Mouse (Mus musculus): Measurements from ENCODE around the gene Coro7.

Coro7 gene

DNA sequence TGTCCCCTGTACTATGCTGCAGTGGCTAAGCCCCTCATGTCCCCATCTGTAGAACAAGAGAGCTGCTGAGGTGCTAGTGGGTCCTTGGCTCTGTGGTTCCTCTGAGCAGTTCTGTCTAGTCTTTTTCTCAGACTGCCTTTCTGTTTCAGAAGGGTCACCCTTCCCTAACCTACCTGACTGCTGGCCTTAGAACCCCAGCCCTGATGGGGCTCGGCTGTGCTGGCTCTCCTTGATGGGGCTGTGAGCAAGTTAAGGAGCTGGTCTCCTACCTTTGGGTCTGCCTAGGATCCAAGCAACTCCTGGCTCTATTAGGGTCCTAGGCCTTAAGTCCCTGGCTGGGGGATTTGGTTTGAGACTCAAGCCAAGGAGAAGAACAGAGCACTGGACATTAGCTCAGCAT lies 64.3 kb downstream of the Coro7 start:
- DNase-seq (ENCODE audit: low spot score in 2 of 2): no peak

DNA sequence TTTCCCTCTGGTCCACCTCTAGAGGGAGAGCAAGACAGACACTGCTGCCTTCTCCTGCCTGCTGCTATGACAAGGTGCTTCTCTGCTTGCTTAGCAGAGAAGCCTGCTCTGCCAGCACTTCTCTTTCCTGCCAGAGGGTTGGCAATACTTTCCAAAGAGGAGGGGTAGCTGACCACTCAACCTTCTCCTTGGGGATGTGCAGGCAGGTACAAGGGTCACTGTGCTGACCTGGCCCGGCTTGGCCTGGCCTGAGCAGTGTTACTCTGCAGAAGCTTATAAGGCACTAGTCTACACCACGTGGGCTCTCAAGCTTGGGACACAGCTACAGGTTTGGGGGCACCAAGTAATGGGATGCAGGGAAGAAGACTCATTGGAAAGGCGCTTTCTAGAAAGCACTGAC lies 64.9 kb downstream of the Coro7 start:
- DNase-seq (ENCODE audit: low spot score in 2 of 2): no peak

DNA sequence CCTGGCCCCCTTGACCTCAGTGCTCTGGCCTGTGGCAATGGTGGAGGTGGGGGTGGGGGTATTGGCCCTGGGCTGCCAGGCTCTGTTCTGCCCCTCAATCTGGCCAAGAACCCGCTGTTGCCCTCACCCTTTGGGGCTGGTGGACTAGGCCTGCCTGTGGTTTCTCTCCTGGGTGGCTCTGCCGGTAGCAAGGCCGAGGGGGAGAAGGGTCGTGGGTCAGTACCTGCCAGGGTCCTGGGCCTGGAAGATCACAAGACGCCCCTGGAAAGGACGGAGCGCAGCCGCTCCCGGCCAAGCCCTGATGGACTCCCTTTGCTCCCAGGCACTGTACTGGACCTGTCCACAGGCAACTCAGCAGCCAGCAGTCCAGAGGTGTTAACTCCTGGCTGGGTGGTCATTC lies 65.8 kb downstream of the Coro7 start:
- no peak for DNase-seq (ENCODE audit: low spot score in 2 of 2)

DNA sequence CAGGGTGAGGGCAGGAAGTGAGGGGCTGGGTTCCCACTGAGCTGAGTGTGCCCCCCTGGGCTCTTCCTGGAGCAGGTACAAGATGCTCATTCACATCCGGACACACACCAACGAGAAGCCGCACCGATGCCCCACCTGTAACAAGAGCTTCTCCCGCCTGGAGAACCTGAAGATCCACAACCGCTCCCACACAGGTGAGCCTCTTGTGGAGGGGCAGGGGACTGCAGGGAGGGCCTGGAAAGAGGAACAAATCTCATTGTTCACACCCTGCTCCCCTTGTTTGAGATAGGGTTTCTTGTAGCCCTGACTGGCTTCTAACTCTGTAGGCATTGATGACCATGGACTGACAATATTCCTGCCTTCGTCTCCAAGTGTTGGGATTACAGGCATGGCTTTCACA lies 67.9 kb downstream of the Coro7 start:
- DNase-seq (ENCODE audit: low spot score in 2 of 2): no peak

DNA sequence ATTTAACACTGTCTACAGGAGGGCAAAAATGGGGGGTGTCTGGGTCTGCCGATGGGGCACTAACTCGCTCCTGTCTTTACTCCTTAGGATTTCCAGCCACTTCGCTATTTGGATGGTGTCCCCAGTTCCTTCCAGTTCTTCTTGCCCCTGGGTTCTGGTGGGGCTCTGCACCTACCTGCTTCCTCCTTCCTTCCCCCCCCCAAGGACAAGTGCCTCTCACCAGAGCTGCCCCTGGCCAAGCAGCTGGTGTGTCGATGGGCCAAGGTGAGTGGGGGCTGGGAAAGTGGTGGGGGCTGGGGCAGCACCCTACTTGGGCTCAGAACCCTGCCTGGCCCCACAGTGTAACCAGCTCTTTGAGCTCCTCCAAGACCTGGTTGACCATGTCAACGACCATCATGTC lies 68.4 kb downstream of the Coro7 start:
- DNase-seq (ENCODE audit: low spot score in 2 of 2): no peak

DNA sequence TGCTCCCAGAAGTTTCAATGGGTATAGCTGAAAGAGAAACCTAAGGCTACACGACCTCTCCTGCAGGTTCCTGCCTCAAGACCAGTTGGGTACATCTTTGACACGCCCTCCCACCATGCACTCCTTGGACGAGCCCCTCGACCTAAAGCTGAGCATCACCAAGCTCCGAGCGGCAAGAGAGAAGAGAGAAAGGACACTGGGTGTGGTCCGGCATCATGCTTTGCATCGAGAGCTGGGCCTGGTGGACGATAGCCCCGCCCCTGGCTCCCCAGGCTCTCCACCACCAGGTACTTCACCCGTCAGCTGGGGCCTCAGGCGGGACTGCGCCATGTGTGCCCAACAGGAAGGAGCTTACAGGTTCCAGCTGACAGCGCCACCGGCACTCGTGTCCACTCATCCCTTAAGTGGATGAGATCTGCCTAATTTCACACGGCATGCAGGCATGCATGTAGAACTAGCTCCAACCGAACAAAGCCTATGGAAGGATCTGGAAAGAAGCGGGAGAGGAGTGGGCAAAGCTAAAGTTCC lies 71.0 kb downstream of the Coro7 start:
- no peak for DNase-seq (ENCODE audit: low spot score in 2 of 2)

DNA sequence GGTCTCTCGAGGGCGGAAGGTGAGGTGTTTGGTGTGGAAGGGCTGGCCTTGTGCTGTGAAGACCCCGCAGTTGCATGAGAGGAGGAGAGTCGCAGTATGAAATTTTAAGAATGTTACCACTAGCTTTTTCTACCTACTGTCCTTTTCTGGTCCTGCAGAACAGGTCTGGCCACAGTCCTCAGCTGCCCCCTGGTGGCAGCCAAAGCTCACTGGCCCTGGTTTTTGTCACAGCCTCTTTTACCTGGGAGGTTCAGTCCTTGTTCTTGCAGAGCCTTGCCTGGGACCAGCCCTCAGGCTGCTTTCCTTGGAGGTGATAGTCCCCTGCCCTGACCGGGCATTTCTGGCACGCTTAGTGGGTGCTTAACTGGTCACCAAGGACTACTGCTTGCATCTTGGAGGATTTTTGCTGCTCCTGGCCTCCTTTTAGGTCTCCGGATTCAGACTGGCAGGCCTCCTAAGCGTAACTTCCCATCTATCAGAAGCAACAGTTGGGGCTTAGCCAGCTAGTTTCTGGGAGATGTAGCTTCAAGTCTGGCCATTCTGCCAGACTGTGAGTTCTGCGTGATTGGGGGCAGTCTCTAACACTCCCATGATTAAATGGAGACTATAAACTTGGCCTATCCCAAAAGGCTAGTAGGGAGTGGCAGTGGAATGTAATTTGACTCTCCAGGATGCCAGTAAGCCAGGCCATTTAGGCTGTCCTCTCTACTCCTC lies 71.6 kb downstream of the Coro7 start:
- DNase-seq (ENCODE audit: low spot score in 2 of 2): peak; percentile 67 to 80

DNA sequence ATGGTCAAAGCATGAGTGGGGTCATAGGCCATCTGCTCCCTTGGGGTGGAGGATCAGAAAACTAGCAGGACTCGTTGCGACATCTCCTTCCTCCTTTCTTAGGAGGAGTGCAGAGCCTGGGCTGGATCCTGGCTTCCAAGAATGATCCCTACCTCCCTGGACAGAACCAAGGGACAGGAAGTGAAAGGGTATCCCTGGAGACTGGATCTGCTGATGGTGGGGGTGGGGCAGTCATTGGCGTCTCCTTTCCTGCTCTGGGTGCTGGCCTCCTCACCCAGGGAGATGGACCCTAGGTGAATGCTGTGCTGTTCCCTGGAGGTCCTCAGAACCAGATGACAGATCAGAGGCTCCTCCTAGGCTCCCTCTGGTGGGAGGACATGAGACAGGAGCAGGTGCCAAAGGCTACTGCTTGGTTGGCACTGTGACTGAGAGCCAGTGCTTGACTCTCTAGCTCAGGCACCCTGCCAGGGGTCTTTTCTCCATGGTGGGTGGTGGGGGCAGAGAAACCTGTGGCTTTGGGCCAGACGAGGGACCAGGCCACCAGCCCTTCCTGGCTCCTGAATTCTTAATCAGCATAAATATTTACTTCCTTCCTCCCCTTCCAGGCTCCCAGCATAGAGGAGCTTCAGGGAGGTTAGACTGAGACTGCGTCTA lies 73.0 kb downstream of the Coro7 start:
- no peak for DNase-seq (ENCODE audit: low spot score in 2 of 2)

DNA sequence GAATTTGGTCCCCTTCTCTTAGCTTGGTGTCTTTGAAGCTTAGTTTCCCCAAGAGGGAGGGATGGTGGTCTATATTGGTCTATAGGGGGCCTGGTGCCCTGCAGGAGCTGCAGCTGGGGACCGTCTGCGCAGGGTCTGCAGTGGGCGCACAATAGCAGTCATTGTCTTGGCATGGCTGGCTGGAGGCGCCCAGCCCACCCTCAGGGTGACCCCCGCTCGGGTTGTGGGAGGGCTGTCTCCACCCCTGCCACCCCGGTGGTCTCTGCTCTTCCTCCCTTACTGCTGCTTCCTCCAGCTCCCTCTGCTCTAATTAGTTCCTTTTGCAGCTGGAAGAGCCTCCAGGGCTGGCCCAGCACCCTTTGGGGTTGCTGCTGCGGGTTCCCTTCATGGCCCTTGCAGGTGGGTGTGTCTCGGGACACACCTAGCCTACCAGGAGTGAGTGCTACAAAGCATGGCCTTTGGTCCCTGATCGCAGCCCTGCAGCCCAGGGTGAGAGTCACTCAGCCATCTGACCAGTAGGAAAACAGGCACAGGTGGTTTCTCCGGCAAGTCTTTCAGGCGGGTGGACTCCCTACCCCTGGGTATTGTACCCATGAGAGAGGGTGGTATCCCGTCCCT lies 74.0 kb downstream of the Coro7 start:
- DNase-seq (ENCODE audit: low spot score in 2 of 2): no peak

DNA sequence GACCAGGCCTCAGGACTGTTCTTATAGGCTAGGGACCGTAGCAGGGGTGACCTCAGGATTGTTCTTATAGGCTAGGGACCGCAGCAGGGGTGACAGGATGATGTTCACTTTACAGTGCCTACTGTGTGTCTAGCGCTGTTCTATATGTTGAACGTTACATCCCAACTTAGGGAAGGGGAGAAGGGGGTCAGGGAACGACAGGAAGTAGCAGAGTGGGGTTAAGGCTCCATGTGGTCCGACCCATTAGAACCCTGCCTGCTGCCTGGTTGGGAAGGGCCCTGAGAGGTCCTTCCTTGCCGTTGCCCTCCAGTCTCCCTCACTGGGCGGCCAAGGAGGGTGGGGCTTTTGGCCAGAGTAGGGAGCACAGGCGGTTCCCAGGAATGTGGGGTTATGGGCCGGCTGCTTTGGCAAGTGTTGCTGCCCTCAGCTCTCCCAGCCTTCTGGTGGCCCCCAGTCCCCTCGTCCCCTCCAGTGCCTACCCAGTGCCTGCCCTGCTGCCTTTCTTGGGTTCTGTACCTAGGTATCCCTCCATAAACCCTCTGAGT lies 75.2 kb downstream of the Coro7 start:
- DNase-seq (ENCODE audit: low spot score in 2 of 2): no peak

DNA sequence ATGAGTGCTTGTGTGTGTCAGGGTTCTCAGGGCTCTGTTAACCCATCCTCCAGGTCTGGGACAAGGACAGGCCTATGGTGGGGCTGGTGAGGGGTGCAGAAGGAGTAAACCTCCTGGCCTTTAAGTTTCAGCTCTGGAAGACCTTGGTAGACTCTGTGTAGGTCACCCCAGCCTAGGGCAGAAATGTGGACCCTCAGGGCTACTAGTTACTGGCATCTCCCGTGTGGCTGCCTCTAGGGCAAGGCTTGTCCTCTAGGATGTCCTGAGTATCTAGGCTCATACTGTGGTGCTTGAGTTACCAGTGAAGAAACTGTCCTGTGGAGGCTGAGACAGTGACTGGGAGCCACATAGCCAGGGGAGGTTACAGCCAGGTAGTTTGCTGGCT lies 76.1 kb downstream of the Coro7 start:
- no peak for DNase-seq (ENCODE audit: low spot score in 2 of 2)

DNA sequence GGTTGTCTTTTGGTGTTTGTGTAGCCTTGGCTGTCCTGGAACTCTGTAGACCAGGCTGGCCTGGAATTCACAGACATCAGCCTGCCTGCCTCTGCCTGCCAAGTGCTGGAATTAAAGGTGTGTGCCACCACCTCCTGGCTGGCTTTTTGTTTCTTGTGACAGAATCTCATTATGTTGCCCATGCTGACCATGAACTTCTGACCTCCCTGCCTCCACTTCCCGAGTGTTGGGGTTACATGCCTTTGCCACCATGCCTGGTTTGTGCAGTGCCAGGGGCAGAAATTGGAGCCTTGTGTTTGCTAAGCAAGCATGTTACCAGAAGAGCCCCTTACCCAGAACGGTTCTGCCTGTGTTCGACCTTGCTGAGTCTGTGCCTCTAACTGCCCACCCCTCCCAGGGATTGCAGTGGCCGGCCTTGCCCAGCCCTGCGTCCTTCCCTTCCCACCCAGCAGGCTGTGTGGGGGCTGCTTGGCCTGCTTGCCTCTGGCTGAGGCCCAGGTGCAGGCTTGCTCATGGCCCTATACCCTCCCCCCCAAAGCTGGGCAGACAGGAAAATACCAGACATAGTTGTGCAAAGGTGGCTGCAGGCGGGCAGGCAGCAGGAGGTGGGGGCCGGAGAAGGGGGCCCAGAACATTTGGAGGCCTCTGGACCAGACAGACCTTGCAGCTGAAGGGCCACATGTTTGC lies 76.7 kb downstream of the Coro7 start:
- DNase-seq (ENCODE audit: low spot score in 2 of 2): no peak

DNA sequence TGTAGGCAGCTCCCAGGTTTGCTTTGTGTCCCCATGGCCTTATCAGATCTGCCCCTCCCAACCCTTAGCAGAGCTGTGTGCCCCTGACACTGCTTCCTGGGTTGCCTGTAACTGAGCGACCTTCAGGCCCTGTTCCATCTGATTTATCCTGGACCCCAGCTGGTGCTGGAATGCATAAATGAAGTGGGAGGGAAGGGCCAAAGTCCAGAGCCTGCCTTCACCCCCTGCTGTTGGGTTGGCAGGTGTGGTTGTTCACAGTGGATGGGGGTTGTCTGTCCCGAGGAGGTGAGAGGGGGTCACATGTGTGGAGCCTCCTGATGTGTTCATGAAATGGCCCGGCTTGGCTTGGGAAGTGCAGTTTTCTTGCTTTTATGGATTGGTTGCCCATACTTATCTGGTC lies 77.4 kb downstream of the Coro7 start:
- no peak for DNase-seq (ENCODE audit: low spot score in 2 of 2)

DNA sequence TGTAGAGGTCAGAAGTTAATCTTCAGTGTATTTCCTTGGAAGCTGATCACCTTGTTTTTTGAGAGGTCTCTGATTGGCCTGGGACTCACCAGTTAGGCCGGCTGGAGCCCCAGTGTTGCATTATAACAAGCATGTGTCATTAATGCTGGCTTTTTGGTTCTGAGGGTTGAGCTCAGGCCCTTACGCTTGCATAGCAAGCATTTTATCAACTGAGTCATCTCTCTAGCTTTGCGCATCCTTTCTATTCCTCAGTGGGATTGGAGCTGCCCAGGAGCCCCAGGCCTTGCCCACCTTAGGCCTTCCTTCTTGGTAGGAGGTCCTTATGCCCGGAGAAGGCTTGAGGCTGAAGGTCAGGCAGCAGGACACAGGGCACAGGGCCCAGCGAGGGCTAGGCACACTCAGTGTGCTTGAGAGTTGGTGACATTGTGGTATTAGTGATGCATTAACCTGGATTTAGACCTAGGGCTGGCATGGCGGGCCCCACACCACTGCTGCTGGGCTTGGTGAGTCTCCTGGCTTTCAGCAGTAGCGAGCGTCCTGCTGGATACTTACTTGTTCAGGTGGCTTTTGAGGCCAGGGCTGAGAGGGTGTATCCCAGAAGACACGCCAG lies 78.8 kb downstream of the Coro7 start:
- DNase-seq (ENCODE audit: low spot score in 2 of 2): no peak

DNA sequence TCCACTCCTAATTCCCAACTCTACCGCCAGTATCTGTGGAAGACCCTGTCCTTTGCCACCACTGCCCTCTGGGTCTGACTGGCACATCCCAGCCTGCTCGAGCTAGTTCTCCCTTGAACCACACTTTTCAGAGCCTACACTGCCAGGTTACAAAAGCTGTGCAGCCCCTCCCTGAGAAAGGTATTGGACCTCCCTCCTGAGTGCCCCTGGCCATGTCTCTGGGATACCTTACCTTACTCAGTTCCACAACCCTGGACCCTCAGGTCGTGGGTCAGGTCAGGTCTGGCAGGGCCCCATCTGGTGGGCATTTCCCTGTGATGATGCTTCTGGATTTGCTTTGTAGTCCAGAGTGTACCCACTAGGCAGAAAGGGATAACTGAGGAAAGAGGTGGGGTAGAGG lies 80.0 kb downstream of the Coro7 start:
- no peak for DNase-seq (ENCODE audit: low spot score in 2 of 2)

DNA sequence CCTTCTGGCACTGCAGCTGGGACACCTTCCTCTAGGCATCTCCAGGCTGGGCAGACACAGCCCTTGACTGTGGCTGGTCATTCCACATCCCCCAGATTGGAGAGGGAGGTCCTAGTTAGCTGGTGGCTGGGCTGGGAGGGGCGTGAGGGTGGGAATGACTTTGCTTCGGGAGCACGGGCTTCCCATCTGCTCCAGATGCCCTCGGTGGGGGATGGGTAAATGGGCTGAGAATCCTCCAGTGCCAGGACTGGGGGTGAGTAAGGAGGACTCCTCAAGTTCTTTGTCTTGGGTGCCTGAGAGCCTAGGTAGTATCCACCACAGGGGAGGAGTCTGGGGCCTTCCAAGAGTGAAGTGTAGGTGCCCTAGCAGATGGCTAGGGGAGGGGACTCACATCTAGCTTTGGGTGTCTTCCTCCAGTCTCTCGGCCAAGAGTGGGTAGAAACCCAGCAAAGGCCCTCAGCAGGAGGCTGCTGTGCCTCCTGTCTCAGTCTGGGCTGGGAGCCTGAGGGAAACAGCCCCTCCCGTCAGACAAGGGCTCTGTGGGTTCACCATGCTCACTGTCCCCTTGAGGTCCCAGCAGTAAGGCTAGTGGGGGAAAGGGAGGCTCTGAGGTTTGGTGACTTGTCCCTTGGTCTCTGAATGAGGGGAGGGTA lies 80.6 kb downstream of the Coro7 start:
- DNase-seq (ENCODE audit: low spot score in 2 of 2): no peak

DNA sequence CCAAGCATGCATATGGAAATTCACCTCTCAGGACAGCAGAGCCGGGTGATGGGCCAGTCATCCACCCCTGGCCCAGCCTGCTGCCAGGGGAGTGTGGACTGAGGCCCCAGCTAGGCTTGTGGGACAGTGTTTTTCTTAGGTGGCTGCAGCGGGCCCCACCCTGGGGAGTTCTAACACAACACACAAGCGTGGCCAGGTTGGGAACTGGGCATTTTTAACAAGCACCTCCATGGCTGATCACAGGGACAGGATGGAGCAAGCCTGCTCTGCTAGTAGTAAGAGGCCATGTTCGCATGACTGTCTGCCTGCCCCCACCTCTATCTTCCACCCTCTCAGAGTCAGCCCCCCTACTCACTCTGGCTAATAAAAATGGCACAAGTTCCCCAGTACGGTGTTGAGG lies 81.5 kb downstream of the Coro7 start:
- DNase-seq (ENCODE audit: low spot score in 2 of 2): no peak

DNA sequence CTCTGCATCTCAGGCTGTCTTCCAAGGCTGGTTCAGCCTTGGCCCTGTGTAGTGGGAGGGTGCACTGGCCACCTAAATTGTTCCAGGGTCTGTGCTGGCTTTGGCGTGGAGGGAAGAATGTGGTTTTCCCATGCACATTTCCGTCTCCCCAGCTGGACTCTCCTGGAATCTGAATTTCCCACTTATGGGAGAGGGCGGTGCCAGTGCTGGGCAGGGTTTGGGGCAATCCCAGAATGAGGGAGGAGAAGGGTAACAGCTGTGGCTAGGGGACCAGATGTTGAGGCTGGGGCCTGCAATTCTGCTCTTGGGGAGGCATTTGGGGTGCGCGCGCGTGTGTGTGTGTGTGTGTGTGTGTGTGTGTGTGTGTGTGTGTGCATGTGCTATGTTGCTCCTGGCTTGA lies 82.3 kb downstream of the Coro7 start:
- no peak for DNase-seq (ENCODE audit: low spot score in 2 of 2)

DNA sequence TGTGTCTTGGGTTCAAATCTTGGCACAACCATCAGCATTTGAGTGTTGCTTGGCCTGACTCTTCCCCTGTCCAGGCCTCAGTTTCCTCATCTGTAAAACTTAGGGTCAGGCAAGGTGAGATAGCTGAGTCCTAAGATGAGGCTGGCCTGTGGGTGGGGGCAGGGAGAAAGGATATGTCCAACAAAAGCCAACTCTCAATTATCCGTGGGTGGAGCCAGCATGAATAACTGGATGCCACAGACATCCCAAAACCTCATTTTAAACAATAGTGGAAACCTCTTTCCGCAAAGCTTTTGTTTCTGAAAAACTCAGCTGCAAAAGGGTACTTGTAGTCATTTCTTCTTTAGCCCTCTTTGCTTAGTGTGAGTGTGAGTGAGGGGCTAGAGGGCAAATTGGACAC lies 82.7 kb downstream of the Coro7 start:
- no peak for DNase-seq (ENCODE audit: low spot score in 2 of 2)

DNA sequence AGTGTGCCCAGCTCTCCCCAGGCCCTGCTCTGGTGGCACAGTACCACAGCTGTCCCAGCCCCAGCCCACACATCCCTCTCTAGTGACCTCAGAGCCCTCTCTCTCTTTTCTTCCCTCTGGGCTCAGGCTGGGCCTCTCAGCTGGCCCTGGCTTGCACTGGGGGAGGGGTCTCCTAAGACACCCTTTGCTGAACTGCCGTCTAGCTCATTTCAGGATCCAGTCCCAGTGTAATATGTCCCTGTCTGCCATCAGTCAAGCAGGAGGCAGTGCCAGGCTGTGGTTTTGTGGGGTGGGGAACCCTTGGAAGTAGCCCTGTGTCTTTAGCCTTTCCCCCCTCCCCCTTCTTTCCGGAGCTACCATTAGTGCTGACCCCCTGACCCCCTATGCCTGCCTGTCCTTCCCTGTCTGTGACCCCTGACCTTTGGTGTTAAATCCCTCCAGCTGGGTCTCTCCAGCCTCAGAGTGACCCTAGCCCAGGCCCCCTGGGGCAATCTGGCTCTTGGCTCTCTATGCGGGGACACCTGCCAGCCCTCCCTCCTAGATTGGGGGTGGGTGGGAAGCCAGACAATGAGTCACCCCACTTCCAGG lies 83.3 kb downstream of the Coro7 start:
- no peak for DNase-seq (ENCODE audit: low spot score in 2 of 2)

DNA sequence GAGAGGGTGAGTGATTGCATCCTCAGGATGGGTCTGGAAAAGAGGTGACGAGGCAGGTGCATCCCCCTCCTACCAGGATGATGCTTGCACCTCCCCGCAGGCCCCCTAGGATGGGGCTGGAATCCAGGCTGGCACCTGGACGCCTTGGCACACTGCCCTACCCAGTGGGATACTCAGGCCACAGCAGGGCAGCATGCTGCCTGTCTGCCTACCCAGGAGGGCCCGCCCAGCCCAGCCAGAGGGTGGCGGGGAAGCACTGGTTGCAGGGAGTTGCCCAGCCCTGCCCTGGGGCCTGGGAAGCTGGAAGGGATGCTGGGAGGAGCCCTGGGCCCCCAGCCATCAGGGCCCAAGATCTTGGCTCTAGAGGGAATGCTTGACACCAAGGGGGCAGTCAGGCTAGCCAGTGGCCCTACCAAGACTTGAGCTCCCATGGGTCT lies 84.0 kb downstream of the Coro7 start:
- DNase-seq (ENCODE audit: low spot score in 2 of 2): peak in 1 of 2 experiments; percentile 28

Measured in urinary bladder, adult 18-20 months (tissue).